Comparison of ENCODE assay signal across 8 mouse cellular contexts in genomic region chr10:102158809-102159208, GRCm38 (mm10).
DNase-seq lines count a peak whose midpoint lies in the region; ATAC-seq and TF ChIP-seq lines count a peak whose summit lies in the region.

No protein-coding gene starts in this region.

- H3K36me3 ChIP-seq in lung, embryonic 16.5 days (ENCODE audit: control insufficient read depth, insufficient read depth, low read length): no peaks in the 10 kb centered on the region
- H3K36me3 ChIP-seq in forebrain, embryonic 15.5 days: no peaks in the 10 kb centered on the region
- H3K36me3 ChIP-seq in midbrain, postnatal 0 days (ENCODE audit: insufficient read depth, low read length): no peaks in the 10 kb centered on the region

- DNase-seq in lung, postnatal 25 days (ENCODE audit: low spot score): no peak
- DNase-seq in layer of hippocampus, postnatal 10 days (ENCODE audit: low spot score in 2 of 2): peak; percentile 10 to 22
- peak; percentile 65 for DNase-seq in midbrain, postnatal 0 days (ENCODE audit: low spot score)
- DNase-seq in gastrocnemius, postnatal 4 days (ENCODE audit: low spot score in 2 of 2): no peak
- no peak for DNase-seq in gastrocnemius, adult 8-10 months (ENCODE audit: low spot score in 2 of 2)
- no peak for DNase-seq in natural killer cell, adult 2 months (ENCODE audit: low spot score in 2 of 2)

- no peaks in the 10 kb centered on the region for H3K9me3 ChIP-seq in lung, embryonic 16.5 days (ENCODE audit: control insufficient read depth, low read length)
- no peaks in the 10 kb centered on the region for H3K9me3 ChIP-seq in forebrain, embryonic 15.5 days
- H3K9me3 ChIP-seq in midbrain, postnatal 0 days (ENCODE audit: low read length): no peaks in the 10 kb centered on the region

- peak overlapping the region; percentile 52 for H3K4me2 ChIP-seq in lung, embryonic 16.5 days (ENCODE audit: low read depth, low read length)
- H3K4me2 ChIP-seq in forebrain, embryonic 15.5 days (replicated peaks): peak overlapping the region; percentile 44
- H3K4me2 ChIP-seq in midbrain, postnatal 0 days (ENCODE audit: low read depth, low read length, poor library complexity, severe bottlenecking): peak overlapping the region; percentile 42

- H3K4me3 ChIP-seq in lung, embryonic 16.5 days (ENCODE audit: low read length): peak overlapping the region; percentile 25
- H3K4me3 ChIP-seq in forebrain, embryonic 15.5 days: peak overlapping the region; percentile 34
- H3K4me3 ChIP-seq in midbrain, postnatal 0 days (ENCODE audit: low read depth, low read length): peak overlapping the region; percentile 40

- TF ChIP-seq CTCF in midbrain, postnatal 0 days (IDR thresholded peaks at IDR 0.05): no peak

- no peaks in the 10 kb centered on the region for H3K27me3 ChIP-seq in lung, embryonic 16.5 days (ENCODE audit: control insufficient read depth, insufficient read depth, low read depth, low read length)
- no peaks in the 10 kb centered on the region for H3K27me3 ChIP-seq in forebrain, embryonic 15.5 days
- H3K27me3 ChIP-seq in midbrain, postnatal 0 days (ENCODE audit: insufficient read depth, low read length): no peaks in the 10 kb centered on the region

- H3K9ac ChIP-seq in lung, embryonic 16.5 days (ENCODE audit: low read length): no peak overlapping the region
- H3K9ac ChIP-seq in forebrain, embryonic 15.5 days (replicated peaks): peak overlapping the region; percentile 44
- H3K9ac ChIP-seq in midbrain, postnatal 0 days (replicated peaks; ENCODE audit: low read length, poor library complexity, severe bottlenecking): peak overlapping the region; percentile 52

- WGBS in lung, embryonic 16.5 days: 5% methylated on average over 12 of the region's 12 CpGs
- 7% methylated on average over 12 of the region's 12 CpGs for WGBS in forebrain, embryonic 15.5 days
- 15% methylated on average over 12 of the region's 12 CpGs for WGBS in midbrain, postnatal 0 days

- ATAC-seq in lung, embryonic 16.5 days (ENCODE audit: low read depth): no peak
- ATAC-seq in forebrain, embryonic 15.5 days (replicated peaks): peak; percentile 67
- peak; percentile 73 for ATAC-seq in midbrain, postnatal 0 days (ENCODE audit: low FRiP score)

- H3K4me1 ChIP-seq in lung, embryonic 16.5 days (replicated peaks; ENCODE audit: control insufficient read depth, insufficient read depth, low read length): no peaks in the 10 kb centered on the region
- no peaks in the 10 kb centered on the region for H3K4me1 ChIP-seq in forebrain, embryonic 15.5 days
- H3K4me1 ChIP-seq in midbrain, postnatal 0 days (ENCODE audit: insufficient read depth, low read length): no peaks in the 10 kb centered on the region

- H3K27ac ChIP-seq in lung, embryonic 16.5 days (ENCODE audit: low read length): no peak overlapping the region
- H3K27ac ChIP-seq in forebrain, embryonic 15.5 days (replicated peaks): peak overlapping the region; percentile 46
- peak overlapping the region; percentile 27; the same call in 1 of the 2 replicates for H3K27ac ChIP-seq in midbrain, postnatal 0 days (ENCODE audit: low read depth, low read length)

Comparison
In these comparisons a context has a peak if more than half of its experiments do, and no peak if none do; other contexts are left out.
1. DNase-seq: peak in layer of hippocampus, postnatal 10 days (2 of 2) and midbrain, postnatal 0 days (single experiment); none in lung, postnatal 25 days (single experiment), gastrocnemius, postnatal 4 days (0 of 2), gastrocnemius, adult 8-10 months (0 of 2) and natural killer cell, adult 2 months (0 of 2).
2. Peak in every context shown above with its lines, with median percentiles within 50 percentile points of each other: H3K4me2 ChIP-seq and H3K4me3 ChIP-seq.